Mouse (Mus musculus) heart, postnatal 25 days (tissue): ENCODE data around the gene Zmynd10. TPM values are rescaled to one million over a fixed set of nuclear protein-coding genes. Genes with fewer than 3 reads are reported as not detected.

Experiments used
- DNase-seq: peaks from one replicate; pipeline ENCODE4 v3.0.0; 2022; ENCODE audit warnings: low spot score
- intact Hi-C: fragments of 180-260 bp; cut with DNase I; formaldehyde crosslinking; loops from one replicate; pipeline ENCODE4 v1.15.1; 2025
- total RNA-seq, 2 experiments: library from RNA; stranded (reverse); gene quantifications; 2 replicates each; pipeline ENCODE4 v1.2.3; 2021

Zmynd10 gene
- total RNA-seq, 2 experiments from 2014 or later = not detected

GRCm38 (mm10) chr9:107575579-107576356 lies 28.7 kb downstream of the Zmynd10 start:
- intact Hi-C loops = no loop called here
- DNase-seq = no peak

DNA sequence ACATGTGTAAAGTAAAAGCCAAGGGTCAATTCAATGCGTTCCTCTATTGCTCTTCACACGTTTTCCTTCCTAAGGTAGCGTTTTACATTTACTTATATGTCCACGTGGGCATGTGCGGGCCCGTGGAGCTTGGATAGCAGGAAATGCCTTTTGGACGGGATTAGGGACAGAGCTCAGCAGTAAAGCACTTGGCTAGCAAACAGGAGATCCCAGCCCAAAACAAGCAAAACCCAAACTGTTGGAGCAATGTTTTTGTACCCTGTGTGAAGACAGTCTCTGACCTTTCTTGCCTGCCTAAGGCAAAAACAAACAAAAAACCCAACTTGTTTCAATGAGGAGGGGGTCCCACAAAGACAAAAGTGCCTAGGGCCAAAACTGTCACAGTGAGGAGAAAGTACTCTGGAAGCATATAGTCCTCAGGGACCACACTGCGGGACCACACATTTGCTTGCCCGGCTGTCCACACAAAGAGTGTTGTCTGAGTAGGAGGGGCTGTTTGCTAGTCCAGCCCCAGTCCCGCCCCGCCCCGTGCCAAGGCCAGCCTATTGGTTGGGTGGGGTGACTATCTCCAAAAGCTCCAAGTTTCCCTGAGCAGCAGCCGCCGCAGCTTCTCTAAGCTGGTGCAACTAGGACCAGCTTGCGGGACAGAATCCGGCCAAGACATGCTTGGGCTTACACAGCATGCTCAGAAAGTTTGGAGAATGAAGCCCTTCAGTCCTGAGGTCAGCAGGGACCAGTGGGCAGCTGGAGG lies 29.4 kb downstream of the Zmynd10 start, which contains the start of gene Hyal1:
Gene Hyal1, plus strand, starts transcription at position 571 of the 751 bp plus-strand sequence.
- DNase-seq = peak; percentile 75
- intact Hi-C loops = no loop called here

DNA sequence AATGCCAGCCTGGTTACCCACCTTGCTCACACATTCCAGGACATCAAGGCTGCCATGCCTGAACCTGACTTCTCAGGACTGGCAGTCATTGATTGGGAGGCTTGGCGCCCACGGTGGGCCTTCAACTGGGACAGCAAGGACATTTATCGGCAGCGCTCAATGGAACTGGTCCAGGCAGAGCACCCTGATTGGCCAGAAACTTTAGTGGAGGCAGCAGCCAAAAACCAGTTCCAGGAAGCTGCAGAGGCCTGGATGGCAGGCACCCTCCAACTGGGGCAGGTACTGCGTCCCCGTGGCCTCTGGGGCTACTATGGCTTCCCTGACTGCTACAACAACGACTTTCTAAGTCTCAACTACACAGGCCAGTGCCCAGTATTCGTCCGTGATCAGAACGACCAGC lies 30.8 kb downstream of the Zmynd10 start:
- DNase-seq = no peak
- intact Hi-C loops = no loop called here

GRCm38 (mm10) chr9:107578587-107578986 lies 31.5 kb downstream of the Zmynd10 start, which contains the start of gene Naa80:
Gene Naa80 (plus strand): TSS chr9:107578887.
- intact Hi-C loops = no loop called here
- no peak for DNase-seq

DNA sequence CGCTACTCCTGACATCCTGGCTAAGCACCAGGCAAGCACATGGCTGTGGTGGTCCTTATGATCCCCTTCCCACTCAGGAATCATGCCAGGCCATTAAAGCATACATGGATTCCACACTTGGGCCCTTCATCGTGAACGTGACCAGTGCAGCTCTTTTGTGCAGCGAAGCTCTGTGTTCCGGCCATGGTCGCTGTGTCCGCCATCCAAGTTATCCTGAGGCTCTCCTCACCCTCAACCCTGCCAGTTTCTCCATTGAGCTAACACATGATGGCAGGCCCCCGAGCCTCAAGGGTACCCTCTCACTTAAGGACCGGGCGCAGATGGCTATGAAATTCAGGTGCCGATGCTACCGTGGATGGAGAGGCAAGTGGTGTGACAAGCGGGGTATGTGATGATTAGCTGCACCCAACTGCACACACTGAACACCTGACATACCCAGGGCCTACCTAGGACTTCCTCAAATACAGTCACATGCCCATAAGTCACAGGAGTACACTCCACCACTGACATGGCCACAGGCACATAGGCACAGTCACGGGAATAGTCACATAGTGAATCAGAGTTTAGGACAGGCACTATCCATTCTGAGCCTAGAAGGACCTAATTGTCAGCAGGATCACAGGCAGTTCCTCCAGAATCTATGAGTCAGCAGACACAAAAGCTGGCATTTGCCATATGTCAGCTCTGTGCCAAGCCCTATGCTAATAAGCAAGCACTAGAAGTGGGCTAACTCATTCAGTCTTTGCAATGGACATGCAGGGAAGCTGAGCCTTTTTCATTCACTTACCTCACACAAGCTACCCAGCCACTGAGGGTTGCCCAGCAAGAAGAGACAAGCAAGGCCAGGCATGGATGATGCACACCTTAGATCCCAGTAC lies 32.2 kb downstream of the Zmynd10 start:
- intact Hi-C loops = no loop called here
- no peak for DNase-seq

DNA sequence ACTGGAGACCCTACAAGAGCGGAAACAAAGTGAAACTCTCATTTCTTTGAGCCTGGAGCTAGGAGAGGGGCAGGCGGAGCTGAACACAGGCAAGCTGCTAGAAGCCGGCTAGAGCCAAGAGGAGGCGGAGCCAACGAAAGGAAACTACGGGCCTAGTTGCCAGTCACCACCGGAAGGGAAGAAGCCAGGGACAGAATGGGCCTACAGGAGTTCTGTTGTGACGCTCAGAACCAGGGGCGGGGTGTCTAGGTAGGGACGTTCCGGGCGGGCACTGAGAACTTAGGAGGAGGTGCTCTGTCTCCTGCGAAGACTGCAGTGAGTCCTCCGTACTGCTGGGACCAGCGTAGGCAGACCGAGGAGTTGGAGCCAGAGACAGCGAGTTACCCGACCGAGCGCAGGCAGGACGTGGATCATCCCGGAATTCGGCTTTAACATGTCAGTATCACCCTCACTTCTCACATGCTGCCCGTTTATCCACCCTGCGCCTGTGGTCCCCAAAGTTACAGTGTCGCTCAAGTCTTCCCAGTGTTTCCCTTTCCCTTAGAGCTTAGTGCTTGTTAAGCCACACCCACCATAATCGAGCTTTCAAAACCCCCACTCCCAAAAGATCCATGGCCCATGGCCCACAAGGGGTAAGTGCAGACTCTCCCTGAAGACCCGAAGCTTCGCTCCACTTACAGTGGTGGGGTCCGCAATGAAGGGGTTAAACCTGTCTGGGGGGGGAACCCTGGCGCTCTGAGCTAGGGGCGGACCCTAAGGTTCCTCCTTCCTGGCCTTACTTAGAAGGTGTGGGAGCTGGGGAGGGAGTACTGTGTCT lies 33.6 kb downstream of the Zmynd10 start, which contains the start of gene Hyal3:
Gene Hyal3, plus strand, starts transcription at position 318 of the 817 bp plus-strand sequence.
- peak; percentile 87 for DNase-seq
- intact Hi-C loops = no loop called here

DNA sequence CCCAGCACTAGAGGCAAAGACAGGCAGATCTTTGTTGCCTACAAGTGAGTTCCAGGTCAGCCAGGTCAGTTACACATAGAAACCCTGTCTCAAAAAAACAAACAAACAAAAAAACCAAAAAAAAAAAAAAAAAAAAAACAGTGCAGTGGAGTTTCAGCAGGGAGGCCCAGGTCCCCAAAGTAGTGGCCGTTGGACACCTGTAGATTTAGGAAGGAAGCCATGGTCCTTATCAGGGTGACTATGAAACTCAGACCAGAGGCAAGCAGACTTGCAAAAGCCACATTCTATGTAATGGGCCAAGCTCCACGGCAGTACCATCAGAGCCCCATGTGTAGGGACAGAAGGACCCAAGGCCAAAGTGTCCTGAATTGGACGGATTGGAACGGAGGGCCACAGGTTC lies 34.5 kb downstream of the Zmynd10 start:
- DNase-seq = no peak
- intact Hi-C loops = no loop called here

- intact Hi-C loops = no loop called here
- DNase-seq = no peak
These were observed 35.5 kb downstream of the Zmynd10 start for GRCm38 (mm10) chr9:107582509-107583062.

DNA sequence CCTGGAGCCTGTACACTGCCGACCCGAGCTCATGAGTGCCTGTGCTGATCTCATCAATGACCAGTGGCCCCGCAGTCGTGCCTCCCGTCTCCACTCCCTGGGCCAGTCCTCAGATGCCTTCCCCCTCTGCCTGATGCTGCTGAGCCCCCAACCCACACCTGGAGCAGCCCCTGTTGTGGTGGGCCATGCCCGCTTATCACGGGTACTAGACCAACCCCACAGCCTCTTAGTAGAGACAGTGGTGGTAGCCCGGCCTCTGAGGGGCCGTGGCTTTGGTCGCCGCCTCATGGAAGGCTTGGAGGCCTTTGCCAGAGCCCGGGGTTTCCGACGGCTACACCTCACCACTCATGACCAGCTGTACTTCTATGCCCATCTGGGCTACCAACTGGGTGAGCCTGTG lies 36.1 kb downstream of the Zmynd10 start:
- no peak for DNase-seq
- intact Hi-C loops = no loop called here

DNA sequence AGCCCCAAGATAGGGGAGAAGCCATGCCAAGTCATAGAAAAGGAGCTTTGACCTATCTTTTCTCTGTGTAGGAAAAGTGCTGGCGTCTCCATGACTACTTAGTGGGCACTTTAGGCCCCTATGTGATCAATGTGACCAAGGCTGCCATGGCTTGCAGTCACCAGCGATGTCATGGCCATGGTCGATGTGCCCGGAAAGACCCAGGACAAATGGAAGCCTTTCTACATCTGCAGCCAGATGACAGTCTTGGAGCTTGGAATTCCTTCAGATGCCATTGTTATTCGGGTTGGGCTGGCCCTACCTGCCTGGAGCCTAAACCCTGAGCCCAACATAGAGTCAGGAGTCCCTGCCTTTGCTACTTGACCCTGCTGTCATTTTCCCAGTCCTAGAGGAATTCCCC lies 39.4 kb downstream of the Zmynd10 start:
- intact Hi-C loops = no loop called here

DNA sequence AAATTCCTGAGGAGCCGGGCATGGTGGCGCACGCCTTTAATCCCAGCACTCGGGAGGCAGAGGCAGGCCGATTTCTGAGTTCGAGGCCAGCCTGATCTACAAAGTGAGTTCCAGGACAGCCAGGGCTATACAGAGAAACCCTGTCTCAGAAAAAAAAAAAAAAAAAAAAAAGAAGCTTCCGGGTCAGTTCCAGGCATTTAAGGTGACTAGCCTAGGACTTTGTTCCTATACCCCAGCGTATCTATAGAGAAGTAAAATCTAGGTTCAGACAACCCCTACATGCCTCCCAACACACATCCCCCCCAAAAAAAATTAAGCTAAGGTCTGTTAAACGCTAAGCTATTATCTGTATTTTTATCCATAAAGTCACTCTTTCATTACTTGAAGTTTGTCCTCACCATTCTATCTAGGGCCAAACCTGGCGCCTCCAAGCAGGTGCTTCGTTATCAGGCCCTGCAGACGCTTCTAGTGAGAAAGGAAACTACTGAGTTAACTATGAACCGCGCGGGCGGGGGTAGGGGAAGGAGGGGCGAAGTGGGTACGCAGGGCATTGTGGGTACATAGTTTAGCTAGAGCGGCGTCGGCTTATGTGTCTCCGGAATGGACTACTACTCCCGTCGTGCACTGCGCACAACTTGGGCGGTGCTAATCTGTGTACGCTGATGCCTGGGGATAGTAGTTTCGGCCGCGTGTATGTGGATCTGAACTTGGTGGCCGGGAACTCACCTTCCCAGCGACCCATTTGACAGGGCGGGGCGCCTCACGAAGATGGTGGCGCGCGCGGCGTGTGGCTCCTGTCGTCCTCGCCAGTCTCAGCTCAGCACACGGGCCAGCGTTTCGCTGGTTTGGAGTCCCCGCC lies 40.1 kb downstream of the Zmynd10 start, which contains the start of gene Ifrd2:
Gene Ifrd2, plus strand, starts transcription at position 669 of the 859 bp plus-strand sequence.
- DNase-seq = peak; percentile 98
- intact Hi-C loops = no loop called here

More for the DNA sequence above, 39.4 kb downstream of the Zmynd10 start:
- DNase-seq = no peak

GRCm38 (mm10) chr9:107587833-107588639 lies 40.9 kb downstream of the Zmynd10 start:
- DNase-seq = no peak
- intact Hi-C loops = no loop called here

DNA sequence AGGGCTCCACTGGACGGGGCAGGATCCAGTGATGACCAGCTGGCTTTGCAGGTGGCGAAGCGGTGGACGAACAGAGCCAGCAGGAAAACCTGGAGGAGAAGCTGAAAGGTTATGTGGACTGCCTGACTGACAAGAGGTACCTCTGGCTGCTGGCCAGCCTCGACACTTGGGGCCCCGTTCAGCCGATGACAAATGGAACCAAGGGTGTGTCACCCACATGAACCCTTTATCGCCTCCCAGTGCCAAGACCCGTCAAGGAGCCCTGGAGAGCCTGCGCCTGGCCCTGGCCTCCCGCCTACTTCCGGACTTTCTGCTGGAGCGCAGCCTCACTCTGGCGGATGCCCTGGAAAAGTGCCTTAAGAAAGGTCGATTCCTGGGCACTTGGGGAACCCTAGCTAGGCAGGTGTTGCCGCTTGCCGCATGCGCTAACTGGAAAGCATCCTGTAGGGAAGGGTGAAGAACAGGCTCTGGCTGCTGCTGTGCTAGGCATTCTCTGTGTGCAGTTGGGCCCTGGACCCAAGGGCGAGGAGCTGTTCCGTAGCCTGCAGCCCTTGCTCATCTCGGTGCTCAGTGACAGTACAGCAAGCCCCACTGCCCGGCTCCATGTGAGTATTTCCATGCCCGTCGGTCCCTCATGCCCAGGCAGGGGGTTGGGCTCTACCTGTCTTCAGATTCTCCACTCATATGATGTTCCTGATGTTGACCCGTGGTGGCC lies 43.1 kb downstream of the Zmynd10 start:
- DNase-seq = no peak

DNA sequence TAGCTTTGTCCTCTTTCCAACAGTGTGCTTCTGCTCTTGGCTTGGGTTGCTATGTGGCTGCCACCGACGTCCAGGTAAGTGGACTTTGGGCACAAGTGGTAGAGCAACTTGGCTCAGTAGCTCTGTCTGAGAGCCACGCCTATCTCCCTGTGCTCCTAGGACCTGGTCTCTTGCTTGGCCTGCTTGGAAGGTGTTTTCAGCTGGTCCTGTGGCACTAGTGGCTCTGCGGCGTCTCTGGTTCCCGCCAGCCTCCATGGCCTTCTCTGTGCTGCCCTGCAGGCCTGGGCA lies 43.6 kb downstream of the Zmynd10 start:
- intact Hi-C loops = no loop called here
- no peak for DNase-seq

More for the DNA sequence above, 43.1 kb downstream of the Zmynd10 start:
- intact Hi-C loops = no loop called here

- no peak for DNase-seq
- intact Hi-C loops = no loop called here
These were observed 46.2 kb downstream of the Zmynd10 start for GRCm38 (mm10) chr9:107593101-107593976.
